Mouse (Mus musculus) lung, postnatal 0 days (tissue): ENCODE data around the gene Ssbp3. TPM values are rescaled to one million over a fixed set of nuclear protein-coding genes. Genes with fewer than 3 reads are reported as not detected.
A peak's percentile ranks its signal among the peaks of the same experiment; 100 is the strongest.

Experiments
- ATAC-seq: fragments of 200-750 bp; cut with Nextera tagmentation; 2 replicates; pipeline ENCODE4 v1.8.0; 2017; ENCODE audit warnings: moderate library complexity
- DNase-seq: peaks from one replicate; pipeline ENCODE4 v3.0.0-alpha.2; 2016; ENCODE audit warnings: low spot score
- H3K27ac ChIP-seq: fragments of 300-500 bp; sonication (generic); 2 replicates; pipeline ENCODE4 v1.5.1; 2014; ENCODE audit warnings: antibody characterized with exemption, mild to moderate bottlenecking, low read length, mixed read lengths
- H3K27me3 ChIP-seq: fragments of 300-500 bp; sonication (generic); replicated peaks from 2 replicates; pipeline ENCODE4 v1.6.1; 2014; ENCODE audit warnings: low read length, mixed read lengths; ENCODE audit not compliant: insufficient read depth
- H3K36me3 ChIP-seq: fragments of 300-500 bp; sonication (generic); 2 replicates; pipeline ENCODE4 v1.6.1; 2014; ENCODE audit warnings: low read length, mixed read lengths; ENCODE audit not compliant: insufficient read depth
- H3K4me1 ChIP-seq: fragments of 300-500 bp; sonication (generic); 2 replicates; pipeline ENCODE4 v1.6.1; 2014; ENCODE audit warnings: antibody characterized with exemption, low read depth, low read length, mixed read lengths; ENCODE audit not compliant: insufficient read depth
- H3K4me2 ChIP-seq: fragments of 300-500 bp; sonication (generic); replicated peaks from 2 replicates; pipeline ENCODE4 v1.6.1; 2014; ENCODE audit warnings: low read depth, mild to moderate bottlenecking, low read length, moderate library complexity, mixed read lengths
- H3K4me3 ChIP-seq: fragments of 300-500 bp; sonication (generic); 2 replicates; pipeline ENCODE4 v1.5.1; 2014; ENCODE audit warnings: low read depth, low read length
- H3K9ac ChIP-seq: fragments of 300-500 bp; sonication (generic); replicated peaks from 2 replicates; pipeline ENCODE4 v1.6.1; 2014; ENCODE audit warnings: low read depth, mild to moderate bottlenecking
- H3K9me3 ChIP-seq: fragments of 300-500 bp; sonication (generic); 2 replicates; pipeline ENCODE4 v1.6.1; 2016; ENCODE audit warnings: low read length, mixed read lengths
- CTCF ChIP-seq: IDR thresholded peaks from 2 replicates; pipeline ENCODE4 v1.5.1; 2016; ENCODE audit warnings: antibody characterized with exemption, mild to moderate bottlenecking
- EP300 ChIP-seq: IDR thresholded peaks from 2 replicates; pipeline ENCODE4 v1.6.1; 2016; ENCODE audit warnings: antibody characterized with exemption, mild to moderate bottlenecking, control low read depth
- WGBS: fragments of 180-500 bp; shearing (Covaris S2); extraction: QIAGEN DNeasy Blood & Tissue Kit; methylation state at CpG from one replicate; pipeline ENCODE4 v1.1.7; 2014; 5-methylcytosine and 5-hydroxymethylcytosine counted together
- polyA plus RNA-seq: library from polyadenylated mRNA; unstranded; fragments of >200 nt; fragmentation: Nextera tagmentation; extraction: Ambion mirVana; gene quantifications from 2 replicates; pipeline ENCODE4 v1.2.1, GENCODE M21; 2015

Ssbp3 gene
- polyA plus RNA-seq, 1 experiment from 2014 or later = 40.2 TPM

GRCm38 (mm10) chr4:106933813-106934482, 23.4 kb downstream of the Ssbp3 start:
- Histone ChIP-seq H3K27ac (no peak overlapping the region), H3K9me3 (no peaks in the 10 kb centered on the region), H3K9ac (no peak overlapping the region), H3K4me1 (peaks cover 3% of the 10 kb centered on the region; the same call in 1 of the 2 replicates), H3K4me2 (no peak overlapping the region), H3K4me3 (no peak overlapping the region), H3K27me3 (no peaks in the 10 kb centered on the region), H3K36me3 (no peaks in the 10 kb centered on the region)
- peak; percentile 83 for ATAC-seq
- WGBS = 33% methylated on average over 9 of the region's 9 CpGs
- peak; percentile 51 for DNase-seq
- TF ChIP-seq CTCF (no peak), EP300 (no peak)

- Histone ChIP-seq H3K27ac (no peak overlapping the region), H3K4me1 (peaks cover 3% of the 10 kb centered on the region; the same call in 1 of the 2 replicates), H3K9me3 (no peaks in the 10 kb centered on the region), H3K27me3 (no peaks in the 10 kb centered on the region), H3K4me3 (no peak overlapping the region), H3K4me2 (no peak overlapping the region), H3K9ac (no peak overlapping the region), H3K36me3 (no peaks in the 10 kb centered on the region)
- no peak for ATAC-seq
- TF ChIP-seq CTCF (no peak), EP300 (no peak)
- DNase-seq = no peak
- 79% methylated on average over 12 of the region's 12 CpGs for WGBS
Observed at GRCm38 (mm10) chr4:106934931-106935582, 24.6 kb downstream of the Ssbp3 start.

GRCm38 (mm10) chr4:106935583-106935935, 25.1 kb downstream of the Ssbp3 start:
- H3K4me1 ChIP-seq = peaks cover 3% of the 10 kb centered on the region; the same call in 1 of the 2 replicates
- WGBS = 43% methylated on average over 2 of the region's 2 CpGs
- no peak overlapping the region for H3K27ac ChIP-seq

GRCm38 (mm10) chr4:106936041-106936440, 25.5 kb downstream of the Ssbp3 start:
- H3K36me3 ChIP-seq = no peaks in the 10 kb centered on the region

More at GRCm38 (mm10) chr4:106935583-106935935, 25.1 kb downstream of the Ssbp3 start:
- TF ChIP-seq CTCF (no peak), EP300 (no peak)
- Histone ChIP-seq H3K9ac (no peak overlapping the region), H3K4me3 (no peak overlapping the region), H3K36me3 (no peaks in the 10 kb centered on the region), H3K27me3 (no peaks in the 10 kb centered on the region), H3K4me2 (no peak overlapping the region), H3K9me3 (no peaks in the 10 kb centered on the region)
- ATAC-seq (no peak), DNase-seq (no peak)

GRCm38 (mm10) chr4:106936741-106937140, 26.2 kb downstream of the Ssbp3 start:
- TF ChIP-seq EP300 = no peak
- TF ChIP-seq CTCF = no peak
- 0 out of 2 replicates have a peak overlapping the region, but pooled peaks have one; percentile 29 for H3K27ac ChIP-seq
- peaks cover 3% of the 10 kb centered on the region; the same call in 1 of the 2 replicates for H3K4me1 ChIP-seq
- ATAC-seq = peak; percentile 39; the same call in 1 of the 2 replicates
- H3K4me3 ChIP-seq = no peak overlapping the region
- no peaks in the 10 kb centered on the region for H3K36me3 ChIP-seq
- H3K27me3 ChIP-seq = no peaks in the 10 kb centered on the region
- WGBS = 33% methylated on average over 8 of the region's 8 CpGs
- no peak overlapping the region for H3K9ac ChIP-seq
- H3K9me3 ChIP-seq = no peaks in the 10 kb centered on the region
- no peak overlapping the region for H3K4me2 ChIP-seq
- DNase-seq = no peak

More at GRCm38 (mm10) chr4:106936041-106936440, 25.5 kb downstream of the Ssbp3 start:
- no peaks in the 10 kb centered on the region for H3K27me3 ChIP-seq
- TF ChIP-seq EP300 (no peak), CTCF (no peak)
- H3K9me3 ChIP-seq = no peaks in the 10 kb centered on the region
- DNase-seq (no peak), ATAC-seq (no peak)
- WGBS = 72% methylated on average over 3 of the region's 3 CpGs
- H3K4me3 ChIP-seq = no peak overlapping the region
- no peak overlapping the region for H3K27ac ChIP-seq
- H3K4me2 ChIP-seq = no peak overlapping the region
- H3K4me1 ChIP-seq = peaks cover 3% of the 10 kb centered on the region; the same call in 1 of the 2 replicates
- H3K9ac ChIP-seq = no peak overlapping the region

GRCm38 (mm10) chr4:106938506-106939222, 28.2 kb downstream of the Ssbp3 start:
- H3K9ac ChIP-seq = no peak overlapping the region
- ATAC-seq (no peak), DNase-seq (no peak)
- H3K36me3 ChIP-seq = no peaks in the 10 kb centered on the region
- no peak overlapping the region for H3K4me3 ChIP-seq
- H3K4me1 ChIP-seq = peaks cover 7% of the 10 kb centered on the region; the same call in 1 of the 2 replicates
- H3K4me2 ChIP-seq = no peak overlapping the region
- WGBS = 76% methylated on average over 8 of the region's 8 CpGs
- no peaks in the 10 kb centered on the region for H3K27me3 ChIP-seq
- no peaks in the 10 kb centered on the region for H3K9me3 ChIP-seq
- H3K27ac ChIP-seq = no peak overlapping the region
- TF ChIP-seq CTCF (no peak), EP300 (no peak)
